Mouse (Mus musculus): ENCODE data around the gene Ttf1. TPM values are rescaled to one million over a fixed set of nuclear protein-coding genes. Genes with fewer than 3 reads are reported as not detected.
"Not testable (repeated sequence)": the region's sequence is repeated elsewhere in the genome, so short reads cannot be mapped to it uniquely, and the experiment has no call there.

Ttf1 gene
- polyA plus RNA-seq, 1 experiment, result 3.2 TPM

- Histone ChIP-seq H3K36me3 (replicated peaks; ENCODE audit: low read length) (no peaks in the 10 kb centered on the region), H3K27me3 (replicated peaks) (peaks cover 2% of the 10 kb centered on the region), H3K4me3 (replicated peaks) (no peak overlapping the region), H3K9me3 (peaks cover 2% of the 10 kb centered on the region; the same call in 1 of the 2 replicates), H3K4me1 (peaks cover 8% of the 10 kb centered on the region)
- TF ChIP-seq FLI1 (IDR thresholded peaks at IDR 0.05; ENCODE audit: low read length) (no peak), GATA1 (IDR thresholded peaks at IDR 0.05; ENCODE audit: borderline replicate concordance, low read length) (no peak)
Observed at GRCm38 (mm10) chr2:29095674-29096073, 35.6 kb downstream of the Ttf1 start.

- Histone ChIP-seq H3K27me3 (replicated peaks) (peaks cover 2% of the 10 kb centered on the region), H3K4me3 (replicated peaks) (no peak overlapping the region), H3K4me1 (peaks cover 15% of the 10 kb centered on the region), H3K9me3 (no peaks in the 10 kb centered on the region), H3K36me3 (replicated peaks; ENCODE audit: low read length) (no peaks in the 10 kb centered on the region)
- TF ChIP-seq GATA1 (IDR thresholded peaks at IDR 0.05; ENCODE audit: borderline replicate concordance, low read length), result no peak
- no peak for TF ChIP-seq FLI1 (IDR thresholded peaks at IDR 0.05; ENCODE audit: low read length)
Observed at GRCm38 (mm10) chr2:29096751-29097150, 36.7 kb downstream of the Ttf1 start.

GRCm38 (mm10) chr2:29097465-29097864 is 37.4 kb downstream of the Ttf1 start:
- Histone ChIP-seq H3K4me1 (peaks cover 16% of the 10 kb centered on the region), H3K9me3 (no peaks in the 10 kb centered on the region), H3K36me3 (replicated peaks; ENCODE audit: low read length) (no peaks in the 10 kb centered on the region), H3K4me3 (replicated peaks) (no peak overlapping the region), H3K27me3 (replicated peaks) (peaks cover 2% of the 10 kb centered on the region)
- TF ChIP-seq FLI1 (IDR thresholded peaks at IDR 0.05; ENCODE audit: low read length), result no peak
- TF ChIP-seq GATA1 (IDR thresholded peaks at IDR 0.05; ENCODE audit: borderline replicate concordance, low read length), result no peak

- peaks cover 21% of the 10 kb centered on the region for H3K4me1 ChIP-seq
- H3K36me3 ChIP-seq (replicated peaks; ENCODE audit: low read length); H3K9me3 ChIP-seq; H3K27me3 ChIP-seq (replicated peaks); H3K4me3 ChIP-seq (replicated peaks): not testable (repeated sequence)
Observed at GRCm38 (mm10) chr2:29097955-29098354, 37.9 kb downstream of the Ttf1 start.

- peaks cover 2% of the 10 kb centered on the region for H3K27me3 ChIP-seq (replicated peaks)
- H3K9me3 ChIP-seq, result no peaks in the 10 kb centered on the region
- no peaks in the 10 kb centered on the region for H3K36me3 ChIP-seq (replicated peaks; ENCODE audit: low read length)
- TF ChIP-seq FLI1 (IDR thresholded peaks at IDR 0.05; ENCODE audit: low read length) (no peak), GATA1 (IDR thresholded peaks at IDR 0.05; ENCODE audit: borderline replicate concordance, low read length) (no peak)
- H3K4me1 ChIP-seq, result peaks cover 22% of the 10 kb centered on the region
- H3K4me3 ChIP-seq (replicated peaks), result no peak overlapping the region
Observed at GRCm38 (mm10) chr2:29098786-29099185, 38.7 kb downstream of the Ttf1 start.

GRCm38 (mm10) chr2:29099646-29100045 is 39.6 kb downstream of the Ttf1 start:
- Histone ChIP-seq H3K9me3 (no peaks in the 10 kb centered on the region), H3K27me3 (replicated peaks) (peaks cover 2% of the 10 kb centered on the region), H3K4me1 (peaks cover 25% of the 10 kb centered on the region), H3K4me3 (replicated peaks) (no peak overlapping the region), H3K36me3 (replicated peaks; ENCODE audit: low read length) (no peaks in the 10 kb centered on the region)
- TF ChIP-seq GATA1 (IDR thresholded peaks at IDR 0.05; ENCODE audit: borderline replicate concordance, low read length), result no peak

GRCm38 (mm10) chr2:29100822-29101534 is 40.9 kb downstream of the Ttf1 start:
- no peaks in the 10 kb centered on the region for H3K27me3 ChIP-seq (replicated peaks)
- TF ChIP-seq FLI1 (IDR thresholded peaks at IDR 0.05; ENCODE audit: low read length) (no peak), GATA1 (IDR thresholded peaks at IDR 0.05; ENCODE audit: borderline replicate concordance, low read length) (no peak)
- peaks cover 30% of the 10 kb centered on the region for H3K4me1 ChIP-seq
- H3K4me3 ChIP-seq (replicated peaks), result peak overlapping the region; percentile 88
- no peaks in the 10 kb centered on the region for H3K36me3 ChIP-seq (replicated peaks; ENCODE audit: low read length)
- H3K9me3 ChIP-seq, result no peaks in the 10 kb centered on the region

- H3K36me3 ChIP-seq (replicated peaks; ENCODE audit: low read length); H3K9me3 ChIP-seq; H3K4me3 ChIP-seq (replicated peaks); H3K27me3 ChIP-seq (replicated peaks): not testable (repeated sequence)
- H3K4me1 ChIP-seq, result peaks cover 30% of the 10 kb centered on the region
Observed at GRCm38 (mm10) chr2:29102416-29103377, 42.6 kb downstream of the Ttf1 start.

GRCm38 (mm10) chr2:29120969-29121368 is 60.9 kb downstream of the Ttf1 start:
- H3K4me1 ChIP-seq, result peaks cover 37% of the 10 kb centered on the region
- no peak overlapping the region for H3K4me3 ChIP-seq (replicated peaks)
- H3K9me3 ChIP-seq, result no peaks in the 10 kb centered on the region
- TF ChIP-seq GATA1 (IDR thresholded peaks at IDR 0.05; ENCODE audit: borderline replicate concordance, low read length) (no peak), FLI1 (IDR thresholded peaks at IDR 0.05; ENCODE audit: low read length) (no peak)
- H3K27me3 ChIP-seq (replicated peaks), result no peaks in the 10 kb centered on the region
- no peaks in the 10 kb centered on the region for H3K36me3 ChIP-seq (replicated peaks; ENCODE audit: low read length)

GRCm38 (mm10) chr2:29122446-29122845 is 62.4 kb downstream of the Ttf1 start:
- Histone ChIP-seq H3K27me3 (replicated peaks) (no peaks in the 10 kb centered on the region), H3K36me3 (replicated peaks; ENCODE audit: low read length) (peaks cover 9% of the 10 kb centered on the region), H3K9me3 (no peaks in the 10 kb centered on the region), H3K4me3 (replicated peaks) (peak overlapping the region; percentile 83), H3K4me1 (peaks cover 47% of the 10 kb centered on the region)
- TF ChIP-seq GATA1 (IDR thresholded peaks at IDR 0.05; ENCODE audit: borderline replicate concordance, low read length), result no peak
- TF ChIP-seq FLI1 (IDR thresholded peaks at IDR 0.05; ENCODE audit: low read length), result 0 out of 2 replicates have a peak, but pooled peaks have one; percentile 15
